Mouse (Mus musculus) macrophage (primary cell): ENCODE measurements around the gene Usp32. TPM values are rescaled to one million over a fixed set of nuclear protein-coding genes. Genes with fewer than 3 reads are reported as not detected.

Source experiments
- H3K27ac ChIP-seq: fragments of 350-480 bp; formaldehyde crosslinking; 2 replicates; pipeline ENCODE4 v1.9.0; 2021
- H3K36me3 ChIP-seq: fragments of 350-480 bp; formaldehyde crosslinking; 2 replicates; pipeline ENCODE4 v1.9.0; 2021; ENCODE audit errors: inconsistent target
- H3K4me3 ChIP-seq: fragments of 350-480 bp; formaldehyde crosslinking; 2 replicates; pipeline ENCODE4 v1.9.0; 2021; ENCODE audit errors: inconsistent target
- H3K79me2 ChIP-seq: fragments of 350-480 bp; formaldehyde crosslinking; 2 replicates; pipeline ENCODE4 v1.9.0; 2021; ENCODE audit errors: inconsistent target
- WGBS: methylation state at CpG from one replicate; pipeline ENCODE4 v1.1.7; 2026; ENCODE audit warnings: inconsistent platforms; ENCODE audit not compliant: missing documents; 5-methylcytosine and 5-hydroxymethylcytosine counted together
- polyA plus RNA-seq: library from polyadenylated mRNA; stranded (reverse); fragments of 250-400 nt; gene quantifications from 3 replicates; pipeline ENCODE4 v1.2.4, GENCODE M21; 2018; ENCODE audit warnings: inconsistent platforms

The Usp32 gene
- polyA plus RNA-seq, 1 experiment from 2014 or later, result 20.3 TPM

DNA sequence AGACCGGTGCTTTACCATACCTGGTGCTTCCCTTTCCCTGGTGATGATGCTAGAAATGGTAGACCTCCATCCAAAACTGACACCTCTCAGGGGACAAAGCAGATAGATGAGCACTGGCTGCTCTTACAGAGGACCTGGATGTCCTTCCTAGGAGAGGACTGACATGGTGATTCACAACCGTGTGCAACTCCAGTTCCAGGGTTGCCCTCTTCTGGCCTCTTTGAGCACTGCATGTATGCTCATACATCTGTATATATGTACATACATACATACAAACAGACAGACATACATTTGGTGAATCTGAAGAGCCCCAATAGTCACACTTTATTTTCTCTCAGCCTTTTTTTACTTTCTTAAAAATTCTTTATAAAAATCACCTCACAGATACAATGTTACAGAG, 161.8 kb downstream of the Usp32 start:
- 68% methylated on average over 2 of the region's 2 CpGs for WGBS
- no peak overlapping the region for H3K4me3 ChIP-seq
- H3K27ac ChIP-seq, result no peak overlapping the region
- H3K36me3 ChIP-seq, result no peaks in the 10 kb centered on the region
- no peaks in the 10 kb centered on the region for H3K79me2 ChIP-seq

DNA sequence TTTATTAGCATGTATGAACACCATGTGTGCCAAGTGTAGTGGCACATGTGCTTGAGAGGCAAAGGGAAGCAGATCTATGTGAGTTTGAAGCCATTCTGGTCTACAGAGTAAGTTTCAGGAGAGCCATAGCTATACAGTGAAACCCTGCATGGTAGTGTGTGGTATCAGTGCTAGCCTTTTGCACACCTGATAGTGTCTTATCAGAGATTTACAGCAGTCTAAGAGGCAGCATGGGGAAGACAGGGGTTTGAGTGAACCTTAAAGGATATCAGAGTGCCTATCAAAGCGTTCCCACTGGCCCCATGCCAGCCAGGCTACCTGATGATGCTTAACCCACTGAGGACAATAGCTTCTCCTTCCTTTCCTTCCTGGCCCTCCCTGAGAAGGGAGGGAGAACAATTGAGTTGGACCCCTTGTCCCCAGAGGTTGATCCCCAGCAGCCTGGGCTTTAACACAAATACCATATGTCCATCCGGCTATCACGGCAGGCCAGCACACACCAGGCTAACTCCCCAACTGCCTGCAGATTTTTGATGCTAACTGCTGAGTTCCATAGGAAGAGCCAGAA, 162.5 kb downstream of the Usp32 start:
- H3K4me3 ChIP-seq, result no peak overlapping the region
- no peaks in the 10 kb centered on the region for H3K36me3 ChIP-seq
- 81% methylated on average over 3 of the region's 3 CpGs for WGBS
- no peaks in the 10 kb centered on the region for H3K79me2 ChIP-seq
- no peak overlapping the region for H3K27ac ChIP-seq

DNA sequence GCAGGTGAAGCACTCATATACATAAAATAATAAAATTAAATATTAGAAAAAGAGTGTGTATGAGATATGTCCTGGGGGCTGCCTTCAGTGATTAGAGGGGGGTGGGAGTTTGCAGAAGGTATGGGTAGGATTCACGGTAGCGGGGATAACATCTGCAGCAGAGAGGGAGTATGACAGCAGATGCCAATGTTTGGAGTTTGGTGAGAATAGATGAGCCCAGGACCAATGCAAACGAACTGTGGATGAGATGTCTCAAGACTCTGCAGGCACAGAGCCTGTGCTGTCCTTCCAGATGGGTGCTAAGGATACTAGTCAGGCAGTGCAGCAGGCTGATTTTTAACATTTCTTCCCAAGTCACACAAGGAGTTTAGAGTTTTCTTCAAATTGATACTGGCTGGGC, 163.3 kb downstream of the Usp32 start:
- Histone ChIP-seq H3K4me3 (no peak overlapping the region), H3K36me3 (no peaks in the 10 kb centered on the region), H3K27ac (no peak overlapping the region), H3K79me2 (no peaks in the 10 kb centered on the region)
- 87% methylated on average over 3 of the region's 3 CpGs for WGBS

DNA sequence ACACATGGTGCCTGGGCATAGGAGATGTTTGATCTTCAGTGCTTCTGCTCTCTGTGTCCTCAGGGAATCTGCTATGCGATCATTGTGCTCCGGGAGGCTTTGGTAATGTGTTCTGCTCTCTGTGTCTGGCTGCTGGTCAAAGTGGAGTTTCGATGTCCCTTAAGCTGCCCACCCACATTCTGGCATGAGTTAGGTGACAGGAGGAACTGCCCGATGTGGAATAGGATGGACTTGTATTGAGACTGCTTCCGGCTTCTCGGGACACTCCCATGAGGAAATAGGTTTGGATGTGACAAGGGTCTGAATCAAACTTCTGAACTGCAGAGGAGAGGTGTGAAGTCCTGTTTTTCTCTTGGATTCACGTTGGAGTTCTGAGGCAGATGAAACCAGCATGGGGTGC, 165.4 kb downstream of the Usp32 start:
- Histone ChIP-seq H3K36me3 (no peaks in the 10 kb centered on the region), H3K79me2 (no peaks in the 10 kb centered on the region), H3K4me3 (no peak overlapping the region), H3K27ac (no peak overlapping the region)
- 83% methylated on average over 7 of the region's 7 CpGs for WGBS

DNA sequence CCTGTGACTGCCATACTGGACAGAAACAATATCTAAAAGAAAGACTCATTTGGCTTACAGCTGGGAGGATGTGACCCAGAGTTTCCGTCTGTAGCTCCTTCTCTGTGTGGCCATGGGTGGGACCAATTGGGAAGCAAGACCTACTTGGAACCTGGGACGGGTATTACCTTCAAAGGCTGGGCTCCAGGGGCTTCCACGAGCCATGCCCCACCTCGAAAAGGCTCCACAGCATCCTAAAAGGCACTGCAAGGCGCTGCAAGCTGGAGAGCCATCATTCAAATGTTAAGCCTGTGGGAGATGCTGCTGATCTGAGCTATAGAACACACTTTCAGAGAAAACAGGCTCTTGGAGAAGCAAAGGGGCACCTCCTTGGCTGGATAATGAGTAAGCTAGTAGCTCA, 166.3 kb downstream of the Usp32 start:
- Histone ChIP-seq H3K27ac (no peak overlapping the region), H3K4me3 (no peak overlapping the region), H3K79me2 (no peaks in the 10 kb centered on the region), H3K36me3 (no peaks in the 10 kb centered on the region)
- 78% methylated on average over 5 of the region's 5 CpGs for WGBS

DNA sequence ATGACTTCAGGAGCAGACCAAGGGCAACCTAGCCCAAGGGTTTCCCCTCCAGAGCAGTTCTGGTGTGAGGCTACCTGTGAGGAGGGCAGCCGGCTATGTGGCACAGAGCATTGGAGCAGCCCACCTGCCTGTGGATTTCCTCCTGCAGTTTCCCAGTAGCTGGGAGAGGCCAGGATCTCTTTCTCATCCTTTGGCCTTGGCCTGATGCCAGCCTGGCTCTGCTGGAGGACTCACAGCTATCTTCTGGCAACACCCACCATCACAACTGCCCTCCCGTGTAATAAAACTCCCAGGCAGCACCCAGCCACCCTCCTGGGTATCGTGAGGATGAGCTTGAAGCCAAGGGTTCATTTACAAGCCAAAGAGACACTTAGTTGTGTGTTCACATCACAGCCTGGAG, 167.9 kb downstream of the Usp32 start:
- no peak overlapping the region for H3K27ac ChIP-seq

DNA sequence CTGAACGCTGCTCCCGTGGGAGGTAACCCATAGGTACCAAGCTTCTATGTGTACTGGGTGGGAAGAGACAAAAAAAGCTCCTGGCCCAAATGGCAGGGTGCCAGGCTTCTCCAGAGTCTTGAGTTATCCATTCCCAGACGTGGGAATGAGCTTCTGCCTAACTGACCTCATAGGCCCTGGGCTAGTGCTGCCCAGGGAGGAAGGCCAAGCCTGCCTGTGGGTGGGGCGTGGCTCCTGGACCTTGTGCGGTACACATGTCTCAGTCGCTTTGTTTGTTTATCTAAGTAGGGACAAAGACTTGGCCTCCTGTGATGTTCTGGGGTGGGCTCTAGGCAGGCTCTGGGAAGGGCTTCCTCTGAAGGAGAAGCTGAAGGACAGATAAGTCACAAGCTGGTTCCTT, 171.2 kb downstream of the Usp32 start:
- Histone ChIP-seq H3K4me3 (no peak overlapping the region), H3K79me2 (no peaks in the 10 kb centered on the region), H3K36me3 (no peaks in the 10 kb centered on the region), H3K27ac (no peak overlapping the region)
- 89% methylated on average over 6 of the region's 6 CpGs for WGBS

More for the DNA sequence above, 167.9 kb downstream of the Usp32 start:
- 70% methylated on average over 3 of the region's 3 CpGs for WGBS
- Histone ChIP-seq H3K79me2 (no peaks in the 10 kb centered on the region), H3K36me3 (no peaks in the 10 kb centered on the region), H3K4me3 (no peak overlapping the region)

DNA sequence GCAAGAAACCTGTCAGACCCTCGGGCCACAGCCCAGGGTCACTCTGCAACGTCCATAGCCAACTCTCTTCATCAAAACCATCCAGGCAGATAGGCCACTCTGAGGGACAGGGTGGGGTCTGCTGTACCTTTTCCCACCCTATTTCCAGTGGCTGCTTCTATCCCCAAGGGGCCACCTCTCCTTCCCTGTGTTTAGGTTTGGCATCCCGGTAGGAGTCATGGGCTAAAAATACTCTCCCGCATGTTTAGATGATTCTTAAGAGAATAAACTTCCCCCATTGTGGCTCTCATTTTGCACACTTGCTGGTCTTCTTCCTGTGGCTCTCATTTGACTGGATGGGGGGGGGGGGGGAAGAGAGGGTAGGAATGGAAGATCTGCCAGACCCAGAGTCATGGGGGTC, 171.7 kb downstream of the Usp32 start:
- Histone ChIP-seq H3K27ac (no peak overlapping the region), H3K36me3 (no peaks in the 10 kb centered on the region), H3K79me2 (no peaks in the 10 kb centered on the region), H3K4me3 (no peak overlapping the region)
- 78% methylated on average over 4 of the region's 4 CpGs for WGBS

DNA sequence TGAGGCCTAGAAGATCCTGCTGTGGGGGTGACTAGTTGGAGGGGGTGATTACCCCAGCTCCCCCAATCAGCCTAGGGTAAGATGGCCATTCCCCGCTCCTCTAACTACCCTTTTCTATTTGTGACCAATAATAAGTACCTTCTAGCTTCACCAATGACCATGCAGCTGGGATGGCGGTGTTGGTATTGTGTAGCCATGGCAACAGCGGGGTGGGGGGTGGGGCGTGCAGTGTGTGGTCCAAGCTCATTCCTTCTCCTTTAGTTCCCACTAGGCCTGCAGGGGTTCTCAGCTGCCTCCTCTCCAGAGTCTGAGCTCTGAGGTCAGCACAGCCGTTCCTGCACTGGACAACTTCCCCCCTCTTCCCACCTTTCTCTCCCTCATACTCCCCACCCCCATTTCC, 172.8 kb downstream of the Usp32 start:
- Histone ChIP-seq H3K27ac (no peak overlapping the region), H3K4me3 (no peak overlapping the region), H3K36me3 (no peaks in the 10 kb centered on the region), H3K79me2 (no peaks in the 10 kb centered on the region)
- 76% methylated on average over 5 of the region's 5 CpGs for WGBS

DNA sequence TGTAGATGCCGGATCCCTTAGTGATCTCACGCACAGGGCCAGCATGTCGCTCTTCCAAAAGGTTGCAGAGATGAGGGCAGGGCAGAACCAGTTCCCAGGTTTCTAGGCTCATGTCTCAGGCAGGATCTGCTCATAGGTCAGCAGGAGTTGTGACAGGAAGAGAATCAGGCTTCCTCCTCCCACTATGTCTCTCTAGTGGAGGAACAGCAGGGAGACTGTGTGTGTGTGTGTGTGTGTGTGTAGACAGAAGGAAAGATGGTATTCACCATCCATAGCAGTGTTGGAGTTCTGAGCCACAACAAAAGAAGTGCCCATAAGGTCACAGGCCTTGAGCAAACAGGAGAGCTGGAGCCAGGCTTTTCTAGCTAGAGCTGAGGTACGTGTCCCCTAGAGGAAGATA, 173.3 kb downstream of the Usp32 start:
- no peaks in the 10 kb centered on the region for H3K36me3 ChIP-seq
- 89% methylated on average over 4 of the region's 4 CpGs for WGBS

DNA sequence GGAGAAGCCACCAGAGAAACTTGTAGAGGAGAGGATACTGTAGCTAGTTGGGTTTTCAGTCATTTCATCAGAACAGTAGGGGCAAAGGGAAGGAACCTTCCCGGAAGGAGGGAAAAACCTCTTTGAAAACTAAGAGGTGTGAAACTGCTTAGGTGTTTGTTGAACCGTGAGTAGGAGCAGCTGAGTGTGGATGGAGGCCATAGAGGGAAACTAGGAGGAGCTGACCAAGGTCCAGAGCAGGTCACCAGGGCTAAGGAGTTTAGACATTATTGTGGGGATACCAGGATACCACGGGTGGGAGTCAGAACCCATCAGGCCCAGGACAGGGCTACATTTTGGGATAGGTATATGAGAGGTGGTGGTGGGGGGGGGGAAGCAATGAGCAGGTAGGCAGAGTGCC, 176.4 kb downstream of the Usp32 start:
- WGBS, result 75% methylated on average over 3 of the region's 3 CpGs
- no peaks in the 10 kb centered on the region for H3K79me2 ChIP-seq
- no peaks in the 10 kb centered on the region for H3K36me3 ChIP-seq
- H3K27ac ChIP-seq, result no peak overlapping the region
- H3K4me3 ChIP-seq, result no peak overlapping the region

More for the DNA sequence above, 173.3 kb downstream of the Usp32 start:
- Histone ChIP-seq H3K27ac (no peak overlapping the region), H3K79me2 (no peaks in the 10 kb centered on the region), H3K4me3 (no peak overlapping the region)

DNA sequence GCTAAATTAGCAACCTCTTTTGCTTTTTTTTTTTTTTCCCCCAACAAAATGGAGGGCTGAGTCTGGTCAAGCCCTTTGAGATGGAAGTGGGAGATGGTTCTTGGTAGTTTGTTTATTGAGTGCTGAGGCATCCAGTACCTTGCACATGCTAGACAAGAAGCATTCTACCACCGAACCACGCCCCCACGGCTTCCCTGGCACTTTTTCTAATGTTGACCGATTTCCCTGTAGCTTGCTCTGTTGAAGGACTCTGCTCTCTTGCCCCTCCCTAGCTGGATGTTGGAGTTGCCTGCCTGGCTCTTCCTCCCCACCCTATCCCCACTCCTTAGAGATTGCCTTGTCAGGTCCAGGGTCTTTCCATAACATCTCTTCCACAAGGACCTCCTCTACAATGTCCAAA, 177.4 kb downstream of the Usp32 start:
- Histone ChIP-seq H3K4me3 (no peak overlapping the region), H3K36me3 (no peaks in the 10 kb centered on the region), H3K79me2 (no peaks in the 10 kb centered on the region), H3K27ac (no peak overlapping the region)
- 87% methylated on average over 4 of the region's 4 CpGs for WGBS

DNA sequence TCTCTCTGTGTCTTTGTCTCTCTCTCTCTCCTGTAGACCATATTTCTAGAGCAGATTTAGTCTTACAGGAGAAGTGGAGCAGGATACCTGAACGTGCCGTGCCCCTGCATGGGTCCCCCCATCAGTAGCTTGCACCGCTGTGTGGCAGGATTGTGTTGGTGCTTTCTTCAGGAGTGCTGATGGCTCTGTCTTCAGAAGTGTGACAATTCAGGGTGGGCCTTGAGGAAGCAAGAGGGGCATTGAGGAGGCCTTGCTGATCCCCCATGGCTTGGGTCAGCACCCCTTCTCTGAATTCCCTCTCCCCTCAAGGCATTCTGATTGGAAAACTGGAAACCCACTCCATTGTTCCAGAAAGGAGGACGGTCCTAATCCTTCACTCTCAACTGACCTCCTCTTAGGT, 178.4 kb downstream of the Usp32 start:
- Histone ChIP-seq H3K79me2 (no peaks in the 10 kb centered on the region), H3K4me3 (no peak overlapping the region), H3K27ac (no peak overlapping the region), H3K36me3 (no peaks in the 10 kb centered on the region)
- WGBS, result 100% methylated on average over 1 of the region's 4 CpGs

DNA sequence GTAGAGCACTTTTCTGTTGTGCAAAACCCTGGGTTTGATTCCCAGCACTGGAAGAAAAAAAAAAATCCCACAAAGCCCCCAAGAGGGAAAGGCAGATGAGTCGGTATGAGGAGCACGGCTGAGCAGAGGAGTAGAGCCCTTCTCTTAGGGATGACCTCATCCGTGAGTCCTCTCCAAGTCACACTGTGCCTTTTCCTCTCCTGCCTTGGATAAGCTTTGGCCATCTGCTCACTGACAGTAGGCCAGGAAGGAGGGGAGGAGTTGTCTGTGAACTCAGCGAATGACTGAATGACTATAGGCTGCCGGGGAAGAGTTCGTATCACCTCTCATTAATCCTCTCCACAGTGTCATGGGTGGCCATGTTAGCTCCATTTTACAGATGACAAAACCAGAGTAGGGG, 179.2 kb downstream of the Usp32 start:
- Histone ChIP-seq H3K79me2 (no peaks in the 10 kb centered on the region), H3K36me3 (no peaks in the 10 kb centered on the region), H3K4me3 (no peak overlapping the region), H3K27ac (no peak overlapping the region)
- WGBS, result 73% methylated on average over 6 of the region's 6 CpGs

DNA sequence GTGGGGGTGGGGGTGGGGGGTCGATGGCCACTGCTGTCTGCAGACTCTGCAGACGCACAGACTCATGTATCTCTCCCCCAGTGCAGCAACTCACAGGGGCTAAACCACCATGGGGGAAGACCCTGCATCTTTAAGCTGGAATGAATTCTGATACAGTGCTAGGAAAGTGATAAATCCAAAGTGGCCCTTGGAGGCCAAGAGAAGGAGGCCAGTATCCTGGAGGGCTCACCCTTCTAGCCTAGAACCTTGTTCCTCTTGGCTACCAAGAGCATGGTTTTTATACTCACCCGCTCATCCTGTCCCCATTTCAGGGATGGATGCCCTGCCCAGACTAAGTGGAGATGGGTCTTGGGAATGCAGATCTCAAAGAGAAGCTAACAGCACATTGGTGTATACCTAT, 179.7 kb downstream of the Usp32 start:
- H3K79me2 ChIP-seq, result no peaks in the 10 kb centered on the region
- 41% methylated on average over 3 of the region's 3 CpGs for WGBS
- H3K27ac ChIP-seq, result no peak overlapping the region
- no peaks in the 10 kb centered on the region for H3K36me3 ChIP-seq
- no peak overlapping the region for H3K4me3 ChIP-seq

DNA sequence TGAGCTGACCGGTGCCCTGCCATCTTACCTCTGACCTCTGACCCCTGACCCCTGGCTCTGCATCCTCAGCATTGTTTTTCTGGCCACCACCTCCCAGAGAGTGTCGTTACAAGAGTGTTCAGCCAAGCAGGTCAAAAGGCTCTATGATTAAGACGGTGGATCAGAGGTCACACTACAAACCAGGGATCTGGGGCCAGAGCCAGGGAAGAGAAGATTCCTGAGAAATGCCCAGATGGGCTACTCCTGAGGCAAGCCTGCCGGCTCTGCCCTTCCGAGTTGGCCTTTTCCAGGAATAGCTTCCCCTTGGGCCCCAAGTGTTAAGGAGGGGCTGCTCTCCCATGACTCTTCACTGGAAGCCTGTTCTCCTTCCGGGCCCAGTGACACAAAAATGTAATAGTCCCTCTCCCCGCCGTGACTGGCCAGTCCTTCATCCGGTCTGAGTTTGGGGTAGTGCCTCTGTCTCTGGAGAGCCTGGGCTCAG, 180.2 kb downstream of the Usp32 start:
- Histone ChIP-seq H3K36me3 (no peaks in the 10 kb centered on the region), H3K79me2 (no peaks in the 10 kb centered on the region), H3K27ac (no peak overlapping the region), H3K4me3 (no peak overlapping the region)
- WGBS, result 12% methylated on average over 9 of the region's 9 CpGs
